In genomic region chr16:14312914-14313313, GRCm38 (mm10) we compare ENCODE assay signal across 35 mouse cellular contexts. TPM values are rescaled to one million over a fixed set of nuclear protein-coding genes. Genes with fewer than 3 reads are reported as not detected.
"Had no signal": no experiment of that assay in that cellular context is flagged by ENCODE, and none has a peak within 500 bp of the region (broad histone marks: within the 10 kb centered on the region; RNA-seq: fewer than 3 reads in every experiment).

No protein-coding gene starts in this region.

- H3K27me3 ChIP-seq: heart, embryonic 12.5 days; heart, embryonic 13.5 days; heart, embryonic 15.5 days; hindbrain, embryonic 12.5 days; hindbrain, embryonic 13.5 days; hindbrain, embryonic 15.5 days; intestine, embryonic 15.5 days; kidney, embryonic 15.5 days had no signal

- ATAC-seq: hindbrain, embryonic 16.5 days; hindbrain, postnatal 0 days; inflammation-experienced regulatory T-cells, adult 6 months; intestine, embryonic 15.5 days; intestine, embryonic 16.5 days; intestine, postnatal 0 days had no signal

- H3K4me3 ChIP-seq: heart, embryonic 10.5 days; heart, embryonic 12.5 days; heart, embryonic 13.5 days; heart, embryonic 15.5 days; hindbrain, embryonic 10.5 days; hindbrain, embryonic 12.5 days; hindbrain, embryonic 13.5 days; hindbrain, embryonic 15.5 days; intestine, embryonic 15.5 days; kidney, embryonic 15.5 days; layer of hippocampus, adult 2 months had no signal

- H3K9ac ChIP-seq: heart, embryonic 12.5 days; heart, embryonic 13.5 days; heart, embryonic 15.5 days; hindbrain, embryonic 12.5 days; hindbrain, embryonic 13.5 days; hindbrain, embryonic 14.5 days; hindbrain, embryonic 15.5 days; intestine, embryonic 15.5 days; kidney, embryonic 15.5 days had no signal

- H3K27ac ChIP-seq: heart, embryonic 10.5 days; heart, embryonic 13.5 days; heart, embryonic 15.5 days; hindbrain, embryonic 10.5 days; hindbrain, embryonic 12.5 days; hindbrain, embryonic 13.5 days; hindbrain, embryonic 14.5 days; hindbrain, embryonic 15.5 days; hindbrain, postnatal 0 days; intestine, embryonic 15.5 days; kidney, embryonic 15.5 days; kidney, postnatal 0 days; layer of hippocampus, adult 2 months had no signal

- DNase-seq: heart, postnatal 10 days; heart, postnatal 14 days; heart, postnatal 4 days; kidney, adult 11 months; kidney, adult 18-20 months; kidney, adult 2 months; kidney, adult 8-10 months; kidney, adult 9 months; kidney, postnatal 10 days; kidney, postnatal 14 days; kidney, postnatal 25 days; kidney, postnatal 36 days; kidney, postnatal 4 days; layer of hippocampus, adult 9-11 months; layer of hippocampus, postnatal 36 days had no signal

- H3K9me3 ChIP-seq: heart, embryonic 10.5 days; heart, embryonic 12.5 days; heart, embryonic 13.5 days; heart, embryonic 15.5 days; hindbrain, embryonic 10.5 days; hindbrain, embryonic 12.5 days; hindbrain, embryonic 13.5 days; hindbrain, embryonic 15.5 days; intestine, embryonic 15.5 days; kidney, embryonic 15.5 days had no signal

- H3K4me2 ChIP-seq: heart, embryonic 11.5 days; heart, embryonic 12.5 days; heart, embryonic 13.5 days; heart, embryonic 15.5 days; hindbrain, embryonic 12.5 days; hindbrain, embryonic 13.5 days; hindbrain, embryonic 14.5 days; hindbrain, embryonic 15.5 days; intestine, embryonic 15.5 days; kidney, embryonic 15.5 days had no signal

RNA-seq across cellular contexts. Expression of gene Myh11, which starts 21.7 kb away (rescaled TPM):
- total RNA-seq: hematopoietic stem cell, adult 5-6 weeks had no signal
